ENCODE assay signal across 8 mouse cellular contexts in genomic region chr4:55294255-55294687, GRCm38 (mm10). TPM values are rescaled to one million over a fixed set of nuclear protein-coding genes. Genes with fewer than 3 reads are reported as not detected.
A peak's percentile ranks its signal among the peaks of the same experiment; 100 is the strongest.
DNase-seq lines count a peak whose midpoint lies in the region; ATAC-seq and TF ChIP-seq lines count a peak whose summit lies in the region.

No protein-coding gene starts in this region.

- H3K27me3 ChIP-seq in kidney, postnatal 0 days (ENCODE audit: insufficient read depth, low read length), result no peaks in the 10 kb centered on the region; the same call in 1 of the 2 replicates

- peak overlapping the region; percentile 14 for H3K4me3 ChIP-seq in kidney, postnatal 0 days (replicated peaks; ENCODE audit: low read depth, low read length)

- H3K4me1 ChIP-seq in kidney, postnatal 0 days (replicated peaks; ENCODE audit: insufficient read depth, low read length), result no peaks in the 10 kb centered on the region

- no peak for TF ChIP-seq CTCF in kidney, postnatal 0 days (IDR thresholded peaks at IDR 0.05; ENCODE audit: low read depth)

- intact Hi-C loops in gastrocnemius, postnatal 36 days (cut with DNase I), result no loop called here
- intact Hi-C loops in left cerebral cortex, postnatal 14 days (cut with DNase I), result no loop called here

- H3K27ac ChIP-seq in kidney, postnatal 0 days, result no peak overlapping the region

- no peak for ATAC-seq in kidney, postnatal 0 days (replicated peaks; ENCODE audit: low FRiP score, low read depth)
- ATAC-seq in erythroid progenitor cell, adult 5-6 weeks (replicated peaks; ENCODE audit: low FRiP score, poor library complexity, severe bottlenecking), result no peak

- H3K36me3 ChIP-seq in kidney, postnatal 0 days (ENCODE audit: insufficient read depth, low read length), result no peaks in the 10 kb centered on the region

- under 1% methylated on average over 14 of the region's 14 CpGs for WGBS in kidney, postnatal 0 days

- peak overlapping the region; percentile 57 for H3K4me2 ChIP-seq in kidney, postnatal 0 days (ENCODE audit: low read length)

- no peaks in the 10 kb centered on the region for H3K9me3 ChIP-seq in kidney, postnatal 0 days (replicated peaks; ENCODE audit: low read length)

- DNase-seq in kidney, postnatal 0 days (ENCODE audit: low spot score), result peak; percentile 47
- DNase-seq in kidney, adult 8-10 months, result no peak
- peak; percentile 90 for DNase-seq in embryo, embryonic 10.5 days (ENCODE audit: low spot score)
- peak; percentile 13 to 23 for DNase-seq in gastrocnemius, postnatal 36 days
- peak; percentile 40 to 47 for DNase-seq in left cerebral cortex, postnatal 14 days (ENCODE audit: low spot score in 2 of 2)
- DNase-seq in neural tube, embryonic 10.5 days (ENCODE audit: extremely low spot score, low spot score), result peak; percentile 75
- no peak for DNase-seq in thymus, postnatal 25 days

- no peak overlapping the region for H3K9ac ChIP-seq in kidney, postnatal 0 days (ENCODE audit: low read depth, low read length)

RNA-seq across cellular contexts. Expression of gene Rad23b, which starts 55.6 kb away (rescaled TPM):
- polyA plus RNA-seq in kidney, postnatal 0 days (2015; fragmentation: Nextera tagmentation; extraction: Ambion mirVana), result 72.5 and 79.7 TPM in 2 replicates
- total RNA-seq in gastrocnemius, postnatal 36 days (2021), result 100 to 1,000 TPM in 1 of 2 experiments, 10 to 100 TPM in 1; 97.8 to 106 TPM
- 100 to 1,000 TPM; 206 to 211 TPM for total RNA-seq in left cerebral cortex, postnatal 14 days (2021)
- 31.4 and 41.1 TPM in 2 replicates for total RNA-seq in erythroid progenitor cell, adult 5-6 weeks (2015; ENCODE audit: low replicate concordance)
- 25.6 and 37.5 TPM in 2 replicates for total RNA-seq in erythroid progenitor cell, adult 5-6 weeks (2017; ENCODE audit: low replicate concordance)

Comparison
In these comparisons a context has a peak if more than half of its experiments do, and no peak if none do; other contexts are left out.
1. DNase-seq: peak in kidney, postnatal 0 days (single experiment), embryo, embryonic 10.5 days (single experiment), gastrocnemius, postnatal 36 days (2 of 2), left cerebral cortex, postnatal 14 days (2 of 2) and neural tube, embryonic 10.5 days (single experiment); none in kidney, adult 8-10 months (0 of 2) and thymus, postnatal 25 days (single experiment).